Mouse (Mus musculus) MEL-GATA-1-ER (cell line): ENCODE data around the gene Abhd2.

ENCODE experiments used
- DNase-seq: peaks from one replicate; pipeline ENCODE4 v3.0.0-alpha.2; 2012; ENCODE audit warnings: low read depth; ENCODE audit errors: extremely low read depth

Gene Abhd2

DNA sequence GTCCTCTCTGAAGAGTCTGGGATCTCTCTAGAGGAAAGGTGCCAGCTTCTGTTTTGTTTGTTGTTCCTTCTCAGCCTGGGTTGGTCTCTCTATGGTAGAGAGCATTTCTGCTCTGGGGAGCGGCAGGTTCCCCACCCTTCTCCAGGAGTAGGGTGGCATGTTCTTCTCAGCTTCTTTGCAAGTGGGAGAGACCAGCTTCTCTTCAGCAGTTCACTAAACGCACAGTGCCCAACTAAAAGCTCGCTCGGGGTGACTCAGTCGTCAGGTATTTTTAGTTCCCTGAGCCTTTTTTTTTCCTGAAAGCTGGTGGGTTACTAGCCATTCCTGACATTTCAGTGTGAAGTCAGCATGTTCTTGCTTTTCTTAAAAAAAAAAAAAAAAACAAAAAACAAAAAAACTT, 15.4 kb downstream of the Abhd2 start:
- DNase-seq = no peak

DNA sequence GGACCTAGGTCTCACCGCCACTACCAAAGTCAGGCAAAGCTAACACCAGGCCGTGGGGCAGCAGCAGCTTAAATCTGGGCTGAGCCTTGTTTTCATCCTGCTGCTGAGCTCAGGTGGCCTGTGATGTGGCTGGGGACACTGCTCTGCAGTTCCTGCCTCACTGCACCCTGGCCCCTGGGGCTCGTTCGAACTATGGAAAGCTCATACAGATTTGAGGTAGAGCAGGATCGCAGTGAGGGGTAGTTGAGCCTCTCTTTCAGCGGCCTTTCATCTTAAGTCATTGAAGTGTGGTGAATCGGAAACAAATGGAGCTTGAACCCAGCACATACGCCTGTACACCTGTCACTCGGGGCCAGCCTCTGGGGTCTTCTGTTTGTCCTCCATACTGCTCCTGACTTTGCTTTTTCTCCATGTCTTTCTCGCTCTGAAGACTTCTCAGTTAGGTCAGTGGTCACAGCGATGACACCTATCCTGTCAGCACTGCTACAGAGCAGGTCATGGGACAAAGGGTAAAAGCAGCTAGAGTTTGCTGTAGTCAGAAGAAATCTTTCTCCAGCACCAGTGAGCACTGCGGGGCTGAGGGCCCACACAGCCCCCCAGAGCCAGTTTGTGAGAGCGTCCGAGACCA, 20.7 kb downstream of the Abhd2 start:
- DNase-seq = no peak

- DNase-seq = no peak
Measured at GRCm38 (mm10) chr7:79294449-79294980, 21.5 kb downstream of the Abhd2 start.

GRCm38 (mm10) chr7:79295196-79295826, 22.3 kb downstream of the Abhd2 start:
- DNase-seq = no peak

- no peak for DNase-seq
Measured at GRCm38 (mm10) chr7:79298681-79299080, 25.7 kb downstream of the Abhd2 start.

DNA sequence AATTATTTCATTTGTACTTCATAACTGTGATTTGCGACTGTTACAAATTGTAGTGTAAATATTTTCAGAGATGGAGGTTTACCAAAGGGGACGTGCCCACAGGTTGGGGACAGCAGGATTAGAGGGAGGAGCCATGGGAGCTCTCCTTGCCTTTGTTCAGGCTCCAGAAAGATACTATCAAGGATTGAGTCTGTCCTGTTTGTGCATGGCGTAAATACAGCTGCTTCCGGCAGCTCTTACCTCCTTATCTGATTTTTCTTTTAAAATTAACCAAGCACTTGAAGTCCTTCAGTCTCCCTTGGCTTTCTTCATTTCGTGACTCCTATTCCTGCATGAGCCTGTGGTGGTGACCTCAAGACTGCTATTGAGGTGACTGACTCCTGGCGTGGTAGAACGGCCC, 26.5 kb downstream of the Abhd2 start:
- DNase-seq = no peak

GRCm38 (mm10) chr7:79300432-79301151, 27.6 kb downstream of the Abhd2 start:
- DNase-seq = no peak

DNA sequence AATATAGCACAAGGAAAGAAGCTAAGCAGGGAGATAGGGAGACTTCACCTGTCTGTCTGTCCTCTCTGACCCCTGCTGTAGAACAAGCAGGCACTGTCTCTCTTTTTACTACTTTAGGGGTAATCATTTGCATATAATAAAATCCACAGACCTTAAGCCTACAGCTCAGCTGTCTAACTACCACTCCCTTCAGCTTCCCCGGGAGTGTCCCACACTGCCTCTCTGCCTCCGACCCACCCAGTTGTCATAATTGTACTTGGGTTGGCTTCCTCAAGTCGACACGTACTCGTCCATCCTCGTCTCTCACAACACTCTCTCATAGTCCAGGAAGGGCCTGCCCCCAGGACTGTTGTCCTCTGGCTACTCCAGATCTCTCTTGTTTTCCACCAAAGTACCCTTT, 29.1 kb downstream of the Abhd2 start:
- no peak for DNase-seq

DNA sequence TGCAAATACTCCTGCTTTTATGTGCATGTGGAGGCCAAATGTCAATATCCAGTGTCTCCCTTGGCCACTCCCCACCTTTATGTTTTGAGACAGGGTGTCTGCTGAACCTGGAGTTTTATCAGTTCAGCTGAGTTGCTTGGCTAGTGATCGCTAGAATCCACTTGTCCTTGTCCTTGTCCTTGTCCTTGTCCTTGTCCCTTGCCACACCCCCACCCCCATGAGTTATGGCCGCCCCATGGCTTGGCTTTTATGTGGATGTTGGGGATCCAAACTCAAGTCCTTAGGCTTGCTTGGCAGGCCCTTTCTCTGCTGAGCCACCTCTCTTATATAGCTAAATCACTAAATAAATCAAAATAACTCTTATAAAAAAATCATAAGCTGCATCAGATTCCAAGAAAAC, 29.6 kb downstream of the Abhd2 start:
- DNase-seq = no peak

DNA sequence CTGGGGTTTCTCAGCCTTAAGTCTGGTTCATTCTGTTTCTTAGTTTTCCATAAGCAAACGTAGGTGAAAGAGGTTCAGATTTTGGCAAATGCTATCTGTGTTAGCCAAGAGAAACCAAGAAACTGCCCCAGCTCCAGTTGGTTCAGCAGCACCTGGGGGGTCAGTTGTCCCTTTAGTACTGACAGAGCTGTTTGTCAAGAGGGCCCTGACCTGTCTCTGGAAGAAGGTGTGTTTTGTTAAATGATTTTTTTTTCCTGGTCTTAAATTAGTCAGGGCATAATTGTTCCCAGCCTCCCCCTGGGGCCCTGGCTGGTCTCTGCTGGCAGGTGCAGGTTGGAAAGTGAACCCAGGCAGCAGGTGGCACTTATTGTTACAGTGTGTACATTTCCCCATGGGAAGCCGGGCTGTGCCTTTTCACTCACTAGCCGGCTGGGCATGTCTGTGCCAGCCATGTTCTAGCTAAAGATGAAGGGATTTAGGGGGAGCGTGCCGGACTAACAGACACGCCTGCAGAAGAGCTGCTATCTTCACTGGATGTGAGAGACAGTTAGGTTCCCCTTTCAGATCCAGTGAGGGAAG, 30.3 kb downstream of the Abhd2 start:
- DNase-seq = no peak

- DNase-seq = no peak
Measured at GRCm38 (mm10) chr7:79308455-79309030, 35.5 kb downstream of the Abhd2 start.

DNA sequence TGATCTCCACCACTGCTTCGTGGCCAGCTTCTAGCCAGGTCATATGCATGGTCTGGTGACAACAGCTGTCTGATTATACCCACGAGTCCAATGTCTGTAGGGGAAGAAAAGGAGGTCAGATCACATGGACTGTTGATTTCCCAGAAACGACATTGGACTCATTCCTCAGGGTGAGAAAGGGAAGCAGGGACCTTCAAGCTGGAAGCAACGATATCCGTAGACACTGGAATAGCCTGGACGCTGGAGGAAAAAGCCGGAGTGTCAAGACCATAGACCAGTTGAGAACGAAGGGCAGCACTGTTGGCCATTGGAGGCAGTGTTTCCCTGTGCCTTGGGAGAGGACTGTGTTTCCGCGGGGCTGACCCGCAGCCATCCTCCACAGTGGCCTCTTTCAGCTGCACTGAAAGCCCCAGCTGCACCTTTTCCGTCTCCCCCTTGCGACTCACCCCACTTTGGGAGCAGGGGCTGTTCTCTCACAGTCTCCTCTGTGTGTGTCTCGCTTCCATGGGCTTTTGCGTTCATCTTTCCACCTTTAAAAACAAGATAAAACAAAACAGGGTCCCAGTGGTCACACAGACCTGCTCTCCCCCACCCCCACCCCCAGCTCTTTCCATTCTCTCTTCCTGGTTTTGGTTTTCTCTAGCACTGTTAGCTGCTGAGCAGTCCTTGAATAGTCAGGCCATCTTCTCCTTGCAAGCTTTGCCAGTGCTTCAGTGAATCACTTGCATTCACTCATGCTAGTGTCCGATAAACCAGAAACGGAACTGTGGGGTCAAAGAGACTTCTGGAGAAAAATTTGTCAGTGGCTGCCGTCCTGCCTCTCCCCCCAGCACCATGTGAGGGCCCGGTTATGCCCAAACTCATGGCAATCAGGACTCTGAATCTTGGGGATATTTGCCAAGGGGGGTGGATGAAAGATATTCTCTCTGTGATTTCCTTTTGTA, 36.5 kb downstream of the Abhd2 start:
- no peak for DNase-seq

- no peak for DNase-seq
Measured at GRCm38 (mm10) chr7:79310191-79310555, 37.2 kb downstream of the Abhd2 start.

DNA sequence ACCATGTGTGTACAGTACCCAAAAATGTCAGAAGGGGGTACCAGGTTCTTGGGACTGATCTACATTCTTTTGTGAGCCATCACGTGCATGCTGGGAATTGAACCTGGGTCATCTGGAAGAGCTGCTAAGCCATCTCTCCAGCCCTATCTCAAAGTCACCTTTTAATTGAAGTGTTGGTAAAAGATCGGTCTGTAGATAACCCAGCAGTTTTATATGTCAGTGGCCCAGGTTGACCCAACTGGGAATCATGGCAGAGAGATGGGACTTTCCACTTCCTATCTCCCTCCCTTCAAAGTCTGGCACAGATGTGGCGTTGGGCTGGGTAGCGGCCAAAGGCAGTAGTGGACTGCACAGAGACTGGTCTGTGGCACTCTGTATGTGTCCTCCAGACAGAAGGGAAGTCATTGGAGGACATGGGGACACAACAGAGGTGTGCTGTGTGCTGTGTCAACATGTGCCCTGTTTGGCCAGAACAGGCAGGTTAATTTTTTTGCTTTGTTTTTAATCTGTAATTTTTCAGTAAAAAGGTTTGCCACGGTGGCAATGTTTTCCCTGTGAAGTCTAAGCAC, 38.5 kb downstream of the Abhd2 start:
- DNase-seq = no peak

- DNase-seq = no peak
Measured at GRCm38 (mm10) chr7:79312246-79312645, 39.2 kb downstream of the Abhd2 start.

DNA sequence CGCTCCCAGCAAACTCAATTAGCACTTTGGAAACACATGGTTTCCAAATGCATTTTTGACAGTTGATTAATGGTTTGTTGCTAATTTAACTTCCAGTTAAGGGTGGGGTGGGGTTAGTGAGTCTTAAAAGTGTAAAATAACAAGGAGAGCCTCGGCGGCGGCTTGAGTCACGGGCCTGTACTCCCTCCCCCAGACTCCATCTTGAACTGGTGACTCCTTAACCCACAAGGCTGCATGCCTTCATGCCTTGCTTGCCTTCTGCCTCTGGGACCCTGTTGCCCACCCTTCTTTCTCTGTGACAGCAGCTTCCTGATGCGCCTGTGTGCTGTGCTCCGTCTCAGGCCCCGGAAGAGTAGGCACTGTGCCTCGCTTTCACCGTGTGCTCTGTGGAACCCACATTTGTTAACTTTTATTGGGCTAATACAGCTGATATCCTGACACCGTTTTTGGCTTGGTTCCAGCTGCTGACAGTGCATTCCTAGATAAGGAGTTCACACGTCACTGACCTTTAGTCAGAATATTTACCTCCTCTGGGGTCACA, 40.6 kb downstream of the Abhd2 start:
- DNase-seq = peak; percentile 28

- no peak for DNase-seq
Measured at GRCm38 (mm10) chr7:79314517-79314916, 41.5 kb downstream of the Abhd2 start.

DNA sequence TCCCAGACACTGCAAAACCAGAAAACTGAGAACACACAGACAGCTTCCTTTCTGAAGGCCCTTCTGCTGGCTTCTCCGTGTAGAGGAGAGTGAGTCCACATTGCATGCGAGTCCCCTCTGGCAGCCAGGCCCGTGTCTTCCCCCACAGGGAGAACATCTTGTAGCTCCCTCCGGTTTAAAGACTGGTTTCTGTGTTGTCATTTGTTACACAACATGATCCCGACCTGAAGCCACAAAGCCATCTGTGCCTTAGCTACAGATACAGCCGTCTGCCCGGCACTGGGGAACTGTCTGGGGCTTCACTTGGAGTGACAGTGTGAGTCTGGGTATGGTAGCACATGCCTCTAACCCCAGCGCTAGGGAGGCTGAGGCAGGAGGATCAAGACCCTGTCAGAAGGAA, 42.1 kb downstream of the Abhd2 start:
- no peak for DNase-seq

DNA sequence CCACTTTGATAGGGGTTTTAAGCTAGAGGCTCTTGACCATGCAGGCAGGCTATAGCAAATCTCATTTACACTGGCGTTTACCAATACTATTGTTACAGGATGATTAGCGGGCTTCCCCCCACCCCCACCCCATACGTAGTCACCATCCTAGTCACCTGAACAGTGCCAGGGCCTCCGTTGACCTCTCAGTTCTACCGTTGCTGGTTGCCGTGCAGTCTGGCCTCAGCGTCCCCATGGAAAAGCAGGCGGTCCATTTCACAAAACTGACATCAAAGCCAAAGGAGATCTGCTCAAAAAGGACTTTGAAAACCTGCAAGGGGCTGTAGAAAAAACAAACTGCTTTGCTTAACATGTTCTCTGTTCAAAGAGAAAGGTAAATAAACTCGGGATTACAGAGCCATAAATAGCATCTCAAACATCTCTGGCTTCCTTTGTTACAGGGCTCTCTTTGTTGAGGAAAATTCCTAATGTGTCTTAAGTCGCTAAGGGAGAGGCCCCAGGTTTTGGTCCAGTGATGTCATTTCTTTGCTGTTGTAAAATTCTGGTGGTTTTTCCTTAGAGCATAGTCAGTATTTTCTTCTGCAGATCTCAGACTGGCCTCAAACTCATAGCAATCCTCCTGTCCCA, 43.2 kb downstream of the Abhd2 start:
- DNase-seq = no peak

GRCm38 (mm10) chr7:79317576-79317975, 44.6 kb downstream of the Abhd2 start:
- no peak for DNase-seq
